Mouse (Mus musculus) cortical plate, adult 2 months (tissue): ENCODE data around the gene Ebpl. TPM values are rescaled to one million over a fixed set of nuclear protein-coding genes. Genes with fewer than 3 reads are reported as not detected.

Source experiments
- H3K27ac ChIP-seq: fragments of 200-500 bp; 2 replicates; pipeline ENCODE4 v1.5.1; 2012; ENCODE audit warnings: low read length, control low read depth, inconsistent platforms; ENCODE audit not compliant: insufficient read depth
- H3K4me1 ChIP-seq: fragments of 200-500 bp; 2 replicates; pipeline ENCODE4 v1.6.1; 2011; ENCODE audit warnings: low read length; ENCODE audit not compliant: control insufficient read depth, insufficient read depth
- H3K4me3 ChIP-seq: fragments of 200-500 bp; 2 replicates; pipeline ENCODE4 v1.5.1; 2011; ENCODE audit warnings: mild to moderate bottlenecking, low read length, control low read depth; ENCODE audit not compliant: insufficient read depth
- CTCF ChIP-seq: fragments of 200-500 bp; IDR thresholded peaks from 2 replicates; pipeline ENCODE4 v1.5.1; 2011; ENCODE audit warnings: mild to moderate bottlenecking, control low read depth, low read length; ENCODE audit not compliant: insufficient read depth; ENCODE audit errors: extremely low read depth
- POLR2A ChIP-seq: fragments of 200-500 bp; IDR thresholded peaks from 2 replicates; pipeline ENCODE4 v1.6.1; 2011; ENCODE audit warnings: mild to moderate bottlenecking, low read length, control low read depth; ENCODE audit not compliant: insufficient read depth; ENCODE audit errors: extremely low read depth
- polyA plus RNA-seq: library from polyadenylated mRNA; depleted of rRNA; stranded (reverse); fragments of >200 nt; gene quantifications from 2 replicates; pipeline ENCODE4 v1.2.3, GENCODE M21; 2012; rRNA removed

The Ebpl gene
- polyA plus RNA-seq, 1 experiment, result 3.9 TPM

DNA sequence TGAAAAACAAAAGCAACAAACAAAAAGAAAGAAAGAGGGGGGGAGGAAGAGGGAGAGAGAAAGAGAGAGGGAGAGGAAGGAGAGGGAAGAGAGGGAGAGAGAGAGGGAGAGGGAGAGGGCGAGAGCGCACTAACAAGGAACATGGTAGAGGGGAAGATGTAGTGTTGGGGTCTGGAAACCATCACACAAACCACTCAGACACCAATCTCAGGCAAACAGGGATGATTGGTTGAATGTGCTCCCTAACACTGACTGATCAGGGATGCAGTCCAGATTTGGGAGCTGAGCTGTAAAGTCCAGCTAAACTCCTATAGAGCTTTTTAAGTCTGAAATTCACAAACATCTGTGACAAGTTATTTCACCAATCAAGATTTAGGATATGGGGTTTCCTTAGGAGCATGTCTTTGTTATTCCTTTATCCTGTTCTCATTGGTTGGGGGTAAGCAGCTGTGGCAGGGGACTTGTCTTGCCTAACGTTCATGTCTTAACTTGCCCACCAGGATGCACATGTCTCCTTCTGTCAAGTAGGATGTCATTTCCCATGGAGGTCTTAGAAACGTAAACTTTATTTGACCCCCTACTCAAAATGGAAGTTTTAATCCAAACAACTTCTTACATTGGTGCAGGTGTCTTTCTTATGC is 56.1 kb downstream of the Ebpl start:
- H3K4me1 ChIP-seq, result no peaks in the 10 kb centered on the region
- TF ChIP-seq POLR2A (no peak), CTCF (no peak)
- no peak overlapping the region for H3K27ac ChIP-seq
- no peak overlapping the region for H3K4me3 ChIP-seq

GRCm38 (mm10) chr14:61302428-61302827 is 57.8 kb downstream of the Ebpl start:
- no peak overlapping the region for H3K4me3 ChIP-seq
- no peak overlapping the region for H3K27ac ChIP-seq
- H3K4me1 ChIP-seq, result no peaks in the 10 kb centered on the region
- TF ChIP-seq CTCF (no peak), POLR2A (no peak)

GRCm38 (mm10) chr14:61301323-61301722 is 58.9 kb downstream of the Ebpl start:
- Histone ChIP-seq H3K27ac (no peak overlapping the region), H3K4me1 (no peaks in the 10 kb centered on the region), H3K4me3 (no peak overlapping the region)
- no peak for TF ChIP-seq CTCF
- no peak for TF ChIP-seq POLR2A

GRCm38 (mm10) chr14:61299810-61300209 is 60.4 kb downstream of the Ebpl start:
- H3K4me3 ChIP-seq, result no peak overlapping the region
- TF ChIP-seq POLR2A, result no peak
- no peak overlapping the region for H3K27ac ChIP-seq
- no peaks in the 10 kb centered on the region for H3K4me1 ChIP-seq

DNA sequence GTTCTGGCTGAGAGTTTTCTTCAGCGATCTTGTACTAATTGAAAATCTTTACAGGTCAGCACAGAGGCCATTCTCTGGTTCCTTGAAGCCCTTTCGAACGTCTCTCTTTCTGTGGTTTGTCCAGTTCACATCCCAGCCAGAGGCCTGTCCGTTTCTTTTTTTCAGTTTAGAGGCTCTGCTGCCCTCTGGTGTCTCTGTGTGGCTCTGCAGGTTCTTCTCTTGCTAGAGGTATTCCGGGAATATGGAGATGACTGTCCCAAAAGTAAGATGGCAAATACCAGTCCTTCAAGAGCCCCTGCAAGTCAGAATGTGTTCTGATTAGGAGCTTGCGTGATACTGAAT is 65.5 kb downstream of the Ebpl start:
- H3K4me1 ChIP-seq, result no peaks in the 10 kb centered on the region
- no peak overlapping the region for H3K27ac ChIP-seq
- no peak overlapping the region for H3K4me3 ChIP-seq
- TF ChIP-seq POLR2A (no peak), CTCF (peak; percentile 58)

DNA sequence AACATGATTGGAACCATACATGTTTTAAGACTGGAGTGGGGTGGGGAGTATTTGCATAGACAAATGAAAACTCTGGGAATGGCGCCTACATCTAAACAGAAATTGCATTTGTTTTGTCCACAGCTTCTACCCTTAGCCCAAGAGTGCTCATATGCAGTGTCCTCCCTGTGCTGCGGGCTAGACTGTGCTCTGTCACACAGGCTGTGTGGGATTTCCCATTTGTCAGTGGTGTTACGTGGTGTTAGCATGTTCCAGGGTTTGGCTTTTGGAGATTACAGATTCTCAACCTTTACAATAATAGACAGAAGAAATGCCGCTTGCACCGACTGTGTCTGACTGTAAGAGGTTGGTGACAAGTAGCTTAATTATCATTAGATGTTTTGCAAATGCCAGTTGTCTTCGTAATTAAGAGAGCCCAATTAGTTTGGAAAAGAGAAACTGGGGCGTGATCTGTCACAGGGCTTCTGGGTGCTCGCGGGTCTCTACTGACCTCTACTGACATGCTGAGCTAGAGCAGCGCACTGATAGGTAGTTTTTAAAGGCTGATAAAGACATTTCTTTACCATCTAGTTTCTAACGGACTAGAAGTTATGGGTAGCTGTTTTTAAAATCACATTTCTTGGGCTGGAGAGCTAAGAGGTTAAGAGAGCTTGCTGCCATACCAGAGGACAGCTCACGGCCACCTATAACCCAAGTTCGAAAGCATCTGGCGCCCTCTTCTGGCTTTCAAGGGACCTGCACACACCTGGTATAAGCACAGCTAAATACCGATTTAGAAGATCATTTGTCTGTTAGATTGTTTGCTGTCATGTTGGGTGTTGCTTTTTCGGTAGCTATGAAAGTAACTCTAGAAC is 66.1 kb downstream of the Ebpl start:
- Histone ChIP-seq H3K4me3 (no peak overlapping the region), H3K27ac (no peak overlapping the region), H3K4me1 (no peaks in the 10 kb centered on the region)
- TF ChIP-seq POLR2A (no peak), CTCF (peak; percentile 48)

DNA sequence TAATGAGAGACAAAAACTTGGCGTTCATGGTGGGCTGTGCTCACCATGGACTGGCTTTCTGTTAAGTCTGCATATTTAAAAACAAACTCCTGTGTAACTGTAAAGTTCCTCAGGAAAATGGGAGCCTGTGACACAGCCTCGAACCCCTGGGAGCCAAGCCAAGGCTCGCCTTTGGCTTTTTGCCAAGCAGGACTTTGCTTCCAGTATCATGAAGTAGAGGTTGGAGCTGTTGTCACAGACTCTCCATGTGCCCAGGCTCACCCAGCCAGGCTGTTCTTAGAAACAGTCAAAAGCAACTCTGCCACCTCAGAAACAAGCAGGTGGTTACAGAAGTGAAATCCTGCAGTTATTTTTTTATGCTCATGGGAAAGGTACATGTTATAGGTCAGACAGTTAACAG is 69.6 kb downstream of the Ebpl start:
- TF ChIP-seq POLR2A (no peak), CTCF (no peak)
- Histone ChIP-seq H3K4me1 (no peaks in the 10 kb centered on the region), H3K27ac (no peak overlapping the region), H3K4me3 (no peak overlapping the region)

- no peak for TF ChIP-seq CTCF
- TF ChIP-seq POLR2A, result no peak
- H3K4me1 ChIP-seq, result no peaks in the 10 kb centered on the region
Observed at GRCm38 (mm10) chr14:61288606-61289286, 71.5 kb downstream of the Ebpl start.

More at GRCm38 (mm10) chr14:61288606-61289286, 71.5 kb downstream of the Ebpl start:
- no peak overlapping the region for H3K4me3 ChIP-seq
- H3K27ac ChIP-seq, result no peak overlapping the region

Other genes with a start within 250 kb of the Ebpl start
- 15.3 and 15.5 TPM in 2 replicates for gene Sacs, start 222.0 kb downstream of the Ebpl start, polyA plus RNA-seq
- gene Sgcg, start 101.9 kb downstream of the Ebpl start, polyA plus RNA-seq, result 0.04 and 0.08 TPM in 2 replicates
- 1.1 and 1.5 TPM in 2 replicates for gene Arl11, start 50.7 kb downstream of the Ebpl start, polyA plus RNA-seq
- gene Kpna3, start 79.4 kb upstream of the Ebpl start, polyA plus RNA-seq, result 46.4 and 47.6 TPM in 2 replicates
- gene Spryd7, start 196.4 kb upstream of the Ebpl start, polyA plus RNA-seq, result 33.7 and 35.5 TPM in 2 replicates
- 13.1 and 14.3 TPM in 2 replicates for gene Trim13, start 237.8 kb upstream of the Ebpl start, polyA plus RNA-seq
- gene Kcnrg, start 247.0 kb upstream of the Ebpl start, polyA plus RNA-seq, result 0.48 and 0.49 TPM in 2 replicates